Mouse (Mus musculus) G1E (cell line): ENCODE results near the gene Iqck.

ENCODE experiments used
- CTCF ChIP-seq: IDR thresholded peaks from 2 replicates; pipeline ENCODE4 v1.5.1; 2012; ENCODE audit warnings: low read depth, low read length, inconsistent platforms, mixed read lengths
- GATA1 ChIP-seq: IDR thresholded peaks from 2 replicates; pipeline ENCODE4 v1.6.1; 2012; ENCODE audit warnings: borderline replicate concordance, low read length, inconsistent platforms, mixed read lengths
- GATA2 ChIP-seq: IDR thresholded peaks from 2 replicates; pipeline ENCODE4 v1.6.1; 2012; ENCODE audit warnings: low read depth, low read length, inconsistent platforms, borderline replicate concordance
- POLR2AphosphoS5 ChIP-seq: IDR thresholded peaks from 2 replicates; pipeline ENCODE4 v1.6.1; 2012; ENCODE audit warnings: low read depth, low read length, inconsistent platforms; ENCODE audit not compliant: insufficient replicate concordance
- TAL1 ChIP-seq: conservative IDR thresholded peaks from 2 replicates; pipeline ENCODE4 v1.6.1; 2012; ENCODE audit warnings: low read depth, low read length, inconsistent platforms, mixed read lengths

DNA sequence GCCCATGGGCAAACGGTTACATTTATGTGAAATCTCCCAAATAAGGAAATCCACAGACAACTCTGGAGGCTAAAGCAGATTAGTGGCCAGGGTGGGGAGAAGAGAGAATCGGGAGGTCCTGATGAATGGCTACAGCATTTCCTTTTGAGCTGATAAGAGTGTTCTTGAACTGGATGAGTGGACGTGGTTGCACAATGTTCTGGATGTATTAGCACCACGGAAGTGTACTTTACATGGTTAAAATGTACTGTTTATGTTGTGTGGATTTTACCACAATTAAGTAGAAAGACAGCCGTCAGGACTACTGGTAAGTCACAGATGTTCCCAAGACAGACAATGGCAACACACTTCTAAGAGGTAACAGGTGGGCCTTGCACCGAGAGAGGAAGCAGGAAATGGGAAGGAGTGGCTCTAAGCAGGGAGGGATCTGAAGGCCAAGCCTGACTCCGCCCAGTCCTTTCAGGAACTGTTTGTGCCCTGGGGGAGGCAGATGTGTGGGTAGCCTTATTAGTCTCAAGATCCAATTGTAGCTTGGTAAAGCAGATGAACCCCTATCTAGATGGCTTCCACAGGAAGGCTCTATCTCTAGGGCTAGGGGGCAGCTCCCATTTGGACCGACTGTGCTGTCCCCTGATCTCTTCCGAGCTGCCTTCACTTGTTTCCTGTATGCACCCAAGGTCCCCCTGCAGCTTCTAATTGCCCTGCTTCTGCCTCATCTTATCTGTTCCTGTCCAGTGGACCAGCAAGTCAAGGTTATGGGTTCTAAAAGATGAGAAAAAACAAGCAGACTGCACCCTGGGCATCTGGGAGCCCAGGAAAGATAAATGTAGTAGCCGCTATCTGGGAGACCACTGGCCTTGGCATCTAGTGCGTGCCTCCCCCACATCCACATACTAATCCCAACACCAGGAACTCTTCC, 82.2 kb downstream of the Iqck start:
- TF ChIP-seq CTCF (no peak), TAL1 (no peak), GATA1 (no peak), POLR2AphosphoS5 (no peak), GATA2 (no peak)
